Comparison of ENCODE assay signal across 9 mouse cellular contexts in the genomic region with DNA sequence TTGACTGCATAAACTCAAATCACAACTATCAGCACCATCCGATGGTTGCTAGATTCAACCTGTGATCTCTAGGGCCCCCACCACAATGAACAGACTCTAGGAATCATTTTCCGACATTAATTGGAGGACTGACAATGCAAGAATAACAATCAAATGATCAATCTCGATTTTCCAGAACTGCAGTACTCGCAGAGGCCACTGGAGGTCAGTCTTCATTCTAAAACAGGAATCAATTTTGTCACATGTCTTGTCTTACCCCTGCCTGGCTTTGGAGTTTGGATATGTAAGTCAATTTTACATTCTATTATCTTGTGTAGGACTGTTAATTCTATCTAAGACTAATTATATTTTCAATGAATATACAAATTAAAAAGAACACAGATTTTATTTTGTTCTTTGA.
DNase-seq lines count a peak whose midpoint lies in the region; ATAC-seq lines count a peak whose summit lies in the region.
"Had no signal": no experiment of that assay in that cellular context is flagged by ENCODE, and none has a peak within 500 bp of the region (broad histone marks: within the 10 kb centered on the region; RNA-seq: fewer than 3 reads in every experiment).

No protein-coding gene starts in this region.

- DNase-seq in forebrain, embryonic 10.5 days (ENCODE audit: extremely low spot score, low spot score) = peak; percentile 28
- peak; percentile 95 for DNase-seq in midbrain, embryonic 11.5 days (ENCODE audit: low spot score, missing footprints)
- peak; percentile 18 for DNase-seq in adrenal gland, postnatal 14 days
- peak; percentile 67 to 69 for DNase-seq in layer of hippocampus, postnatal 10 days (ENCODE audit: low spot score in 2 of 2)
- DNase-seq in telencephalon, adult 2 months (ENCODE audit: low read depth, low spot score) = peak; percentile 6
- DNase-seq in ovary, postnatal 10 days (ENCODE audit: low spot score) = no peak

- H3K27me3 ChIP-seq in forebrain, embryonic 10.5 days (ENCODE audit: poor library complexity, severe bottlenecking) = no peaks in the 10 kb centered on the region
- H3K27me3 ChIP-seq in forebrain, embryonic 15.5 days = no peaks in the 10 kb centered on the region
- no peaks in the 10 kb centered on the region for H3K27me3 ChIP-seq in midbrain, embryonic 11.5 days (ENCODE audit: control insufficient read depth, insufficient read depth, low read length)
- H3K27me3 ChIP-seq in midbrain, embryonic 15.5 days (replicated peaks) = no peaks in the 10 kb centered on the region

- ATAC-seq in forebrain, embryonic 15.5 days (replicated peaks) = no peak
- no peak for ATAC-seq in midbrain, embryonic 11.5 days (ENCODE audit: low FRiP score)
- no peak for ATAC-seq in midbrain, embryonic 15.5 days (replicated peaks)

- no peak overlapping the region for H3K4me3 ChIP-seq in forebrain, embryonic 10.5 days
- no peak overlapping the region for H3K4me3 ChIP-seq in forebrain, embryonic 15.5 days
- no peak overlapping the region for H3K4me3 ChIP-seq in midbrain, embryonic 11.5 days (ENCODE audit: low read depth, low read length)
- H3K4me3 ChIP-seq in midbrain, embryonic 15.5 days = no peak overlapping the region
- H3K4me3 ChIP-seq: limb, embryonic 13.5 days had no signal

- H3K4me2 ChIP-seq in forebrain, embryonic 15.5 days (replicated peaks) = no peak overlapping the region
- H3K4me2 ChIP-seq in midbrain, embryonic 11.5 days = no peak overlapping the region
- H3K4me2 ChIP-seq in midbrain, embryonic 15.5 days = no peak overlapping the region
- H3K4me2 ChIP-seq: limb, embryonic 13.5 days had no signal

- WGBS in forebrain, embryonic 10.5 days = 20% methylated on average over 4 of the region's 4 CpGs
- WGBS in forebrain, embryonic 15.5 days = 13% methylated on average over 4 of the region's 4 CpGs
- WGBS in midbrain, embryonic 11.5 days = 14% methylated on average over 4 of the region's 4 CpGs
- 13% methylated on average over 4 of the region's 4 CpGs for WGBS in midbrain, embryonic 15.5 days

- H3K9ac ChIP-seq in forebrain, embryonic 15.5 days (replicated peaks) = no peak overlapping the region
- H3K9ac ChIP-seq in midbrain, embryonic 11.5 days (ENCODE audit: low read length) = no peak overlapping the region
- H3K9ac ChIP-seq in midbrain, embryonic 15.5 days = no peak overlapping the region
- H3K9ac ChIP-seq: limb, embryonic 13.5 days had no signal

- no peaks in the 10 kb centered on the region for H3K36me3 ChIP-seq in forebrain, embryonic 10.5 days (replicated peaks)
- H3K36me3 ChIP-seq in forebrain, embryonic 15.5 days = no peaks in the 10 kb centered on the region
- H3K36me3 ChIP-seq in midbrain, embryonic 11.5 days (ENCODE audit: control insufficient read depth, insufficient read depth, low read length) = no peaks in the 10 kb centered on the region
- H3K36me3 ChIP-seq in midbrain, embryonic 15.5 days (replicated peaks) = no peaks in the 10 kb centered on the region
- H3K36me3 ChIP-seq: limb, embryonic 13.5 days had no signal

- no peaks in the 10 kb centered on the region for H3K9me3 ChIP-seq in forebrain, embryonic 10.5 days
- H3K9me3 ChIP-seq in forebrain, embryonic 15.5 days = no peaks in the 10 kb centered on the region
- no peaks in the 10 kb centered on the region for H3K9me3 ChIP-seq in midbrain, embryonic 11.5 days (ENCODE audit: control insufficient read depth, low read length)
- H3K9me3 ChIP-seq in midbrain, embryonic 15.5 days = no peaks in the 10 kb centered on the region
- H3K9me3 ChIP-seq: limb, embryonic 13.5 days had no signal

- H3K27ac ChIP-seq in forebrain, embryonic 10.5 days = no peak overlapping the region
- H3K27ac ChIP-seq in forebrain, embryonic 15.5 days (replicated peaks) = no peak overlapping the region
- no peak overlapping the region for H3K27ac ChIP-seq in midbrain, embryonic 11.5 days (ENCODE audit: low read depth, low read length)
- H3K27ac ChIP-seq in midbrain, embryonic 15.5 days = no peak overlapping the region
- H3K27ac ChIP-seq: limb, embryonic 13.5 days had no signal

- H3K4me1 ChIP-seq in forebrain, embryonic 10.5 days = no peaks in the 10 kb centered on the region; the same call in 1 of the 2 replicates
- no peaks in the 10 kb centered on the region for H3K4me1 ChIP-seq in forebrain, embryonic 15.5 days
- no peaks in the 10 kb centered on the region for H3K4me1 ChIP-seq in midbrain, embryonic 11.5 days (ENCODE audit: control insufficient read depth, insufficient read depth, low read length)
- H3K4me1 ChIP-seq in midbrain, embryonic 15.5 days = peaks cover 3% of the 10 kb centered on the region; the same call in 1 of the 2 replicates
- H3K4me1 ChIP-seq: limb, embryonic 13.5 days had no signal
